Mouse (Mus musculus) hindbrain, embryonic 16.5 days (tissue): ENCODE measurements around the gene Slc26a11. TPM values are rescaled to one million over a fixed set of nuclear protein-coding genes. Genes with fewer than 3 reads are reported as not detected.

Experiments
- ATAC-seq: fragments of 200-750 bp; cut with Nextera tagmentation; 2 replicates; pipeline ENCODE4 v1.8.0; 2017; ENCODE audit warnings: moderate TSS enrichment, moderate library complexity
- H3K27ac ChIP-seq: fragments of 300-500 bp; sonication (generic); 2 replicates; pipeline ENCODE4 v1.5.1; 2014; ENCODE audit warnings: low read depth, mild to moderate bottlenecking, control low read depth, low read length, moderate library complexity
- H3K27me3 ChIP-seq: fragments of 300-500 bp; sonication (generic); replicated peaks from 2 replicates; pipeline ENCODE4 v1.6.1; 2014; ENCODE audit warnings: low read length; ENCODE audit not compliant: control insufficient read depth, insufficient read depth
- H3K36me3 ChIP-seq: fragments of 300-500 bp; sonication (generic); 2 replicates; pipeline ENCODE4 v1.6.1; 2014; ENCODE audit warnings: mild to moderate bottlenecking, low read length, moderate library complexity, mixed read lengths; ENCODE audit not compliant: control insufficient read depth, insufficient read depth
- H3K4me1 ChIP-seq: fragments of 300-500 bp; sonication (generic); 2 replicates; pipeline ENCODE4 v1.6.1; 2014; ENCODE audit warnings: low read depth, low read length; ENCODE audit not compliant: control insufficient read depth, insufficient read depth
- H3K4me2 ChIP-seq: fragments of 300-500 bp; sonication (generic); 2 replicates; pipeline ENCODE4 v1.6.1; 2014; ENCODE audit warnings: mild to moderate bottlenecking, low read length, control low read depth, moderate library complexity
- H3K4me3 ChIP-seq: fragments of 300-500 bp; sonication (generic); 2 replicates; pipeline ENCODE4 v1.5.1; 2014; ENCODE audit warnings: mild to moderate bottlenecking, low read length, control low read depth, moderate library complexity
- H3K9ac ChIP-seq: fragments of 300-500 bp; sonication (generic); 2 replicates; pipeline ENCODE4 v1.6.1; 2014; ENCODE audit warnings: low read depth, mild to moderate bottlenecking, control low read depth, low read length, moderate library complexity
- H3K9me3 ChIP-seq: fragments of 300-500 bp; sonication (generic); 2 replicates; pipeline ENCODE4 v1.6.1; 2014; ENCODE audit warnings: mild to moderate bottlenecking, low read length, moderate library complexity; ENCODE audit not compliant: control insufficient read depth
- whole genome bisulfite sequencing: fragments of 180-500 bp; shearing (Covaris S2); extraction: QIAGEN DNeasy Blood & Tissue Kit; methylation state at CpG from one replicate; pipeline ENCODE4 v1.1.7; 2014; 5-methylcytosine and 5-hydroxymethylcytosine counted together
- microRNA counts: library from miRNA; unstranded; fragments of <30 nt; microRNA quantifications from one replicate; lab custom pipeline; 2016
- microRNA-seq: library from miRNA; unstranded; fragments of <30 nt; microRNA quantifications from one replicate; pipeline ENCODE4, GENCODE M21; 2017
- polyA plus RNA-seq: library from polyadenylated mRNA; unstranded; fragments of >200 nt; fragmentation: Nextera tagmentation; extraction: Ambion mirVana; gene quantifications from 2 replicates; pipeline ENCODE4 v1.2.1, GENCODE M21; 2015

The Slc26a11 gene
- polyA plus RNA-seq, 1 experiment from 2014 or later: 7.5 TPM

DNA sequence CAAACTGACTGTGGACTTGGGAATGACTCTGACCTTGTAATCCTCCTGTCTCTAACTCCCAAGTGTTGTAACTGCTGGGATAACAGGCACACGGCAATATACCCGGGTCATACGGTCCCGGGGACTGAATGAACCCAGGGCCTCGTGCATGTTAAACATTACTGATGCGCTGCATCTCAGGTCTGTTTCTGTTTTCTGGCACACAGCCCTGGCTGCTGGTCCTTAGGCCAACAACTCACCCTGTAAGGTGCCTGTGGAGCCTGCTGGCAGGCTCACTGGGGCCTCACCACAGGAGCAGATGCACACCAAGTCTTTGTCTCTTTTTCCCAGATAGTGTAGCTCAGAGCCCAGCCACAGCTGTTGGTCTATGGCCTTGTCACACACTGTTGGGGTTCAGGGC is 52.0 kb downstream of the Slc26a11 start:
- Histone ChIP-seq H3K9ac (no peak overlapping the region), H3K4me3 (no peak overlapping the region), H3K36me3 (no peaks in the 10 kb centered on the region), H3K27ac (no peak overlapping the region), H3K4me2 (no peak overlapping the region), H3K4me1 (no peaks in the 10 kb centered on the region), H3K9me3 (no peaks in the 10 kb centered on the region), H3K27me3 (no peaks in the 10 kb centered on the region)
- 82% methylated on average over 6 of the region's 6 CpGs for whole genome bisulfite sequencing
- ATAC-seq: no peak

DNA sequence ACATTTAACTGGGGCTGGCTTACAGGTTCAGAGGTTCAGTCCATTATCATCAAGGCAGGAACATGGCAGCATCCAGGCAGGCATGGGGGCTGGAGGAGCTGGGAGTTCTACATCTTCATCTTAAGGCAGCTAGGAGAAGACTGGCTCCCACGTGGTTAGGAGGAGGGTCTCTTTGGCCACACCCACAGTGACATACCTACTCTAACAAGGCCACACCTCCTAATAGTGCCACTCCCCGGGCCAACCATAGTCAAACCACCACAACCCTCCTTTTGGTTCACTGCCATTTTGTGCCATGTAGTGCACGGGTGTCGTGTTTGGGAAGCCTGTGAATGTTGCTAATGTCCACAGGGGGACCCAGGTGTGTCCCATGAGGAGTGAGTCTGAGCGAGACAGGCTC is 52.6 kb downstream of the Slc26a11 start:
- no peak for ATAC-seq
- no peaks in the 10 kb centered on the region for H3K4me1 ChIP-seq
- H3K4me2 ChIP-seq: no peak overlapping the region
- H3K9ac ChIP-seq: no peak overlapping the region
- no peaks in the 10 kb centered on the region for H3K27me3 ChIP-seq
- no peaks in the 10 kb centered on the region for H3K9me3 ChIP-seq
- WGBS: 60% methylated on average over 5 of the region's 5 CpGs
- no peak overlapping the region for H3K4me3 ChIP-seq
- H3K27ac ChIP-seq: no peak overlapping the region
- H3K36me3 ChIP-seq: no peaks in the 10 kb centered on the region

DNA sequence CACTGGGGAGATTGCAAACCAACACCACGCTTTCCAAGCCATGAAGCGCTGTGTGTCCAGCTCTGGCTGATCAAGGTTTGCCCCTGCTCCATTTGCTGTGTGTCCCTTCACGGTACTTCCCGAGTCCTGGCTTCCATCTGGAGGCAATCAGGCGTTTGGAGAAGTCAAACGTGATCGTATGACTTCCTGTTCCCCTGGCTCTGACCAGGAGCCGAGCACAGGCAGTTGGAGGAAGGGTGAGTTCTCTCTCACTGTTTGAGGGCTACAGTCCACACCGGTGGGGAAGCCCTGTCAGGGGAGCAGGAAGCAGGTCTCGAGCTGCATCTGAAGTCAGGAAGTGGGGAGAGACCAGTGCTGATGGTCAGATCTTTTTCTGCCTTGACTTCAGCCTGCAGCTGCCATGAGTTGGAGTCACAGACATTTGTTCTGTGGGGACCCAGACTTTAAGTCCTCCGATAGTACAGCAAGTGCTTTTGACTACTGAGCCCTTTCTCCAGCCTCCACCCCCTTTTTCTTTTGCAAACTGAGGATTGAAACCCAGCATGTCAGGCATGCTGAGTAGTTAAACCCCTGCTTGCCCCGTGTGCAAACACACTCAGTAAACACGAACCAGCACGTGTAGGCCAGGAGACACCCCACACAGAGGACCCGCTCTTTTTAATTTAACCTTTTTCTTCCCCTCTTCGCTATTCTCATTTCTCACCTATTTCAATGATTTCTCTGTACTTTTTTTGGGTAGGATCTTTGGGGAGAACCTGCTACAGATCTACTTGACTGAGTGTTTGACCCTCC is 64.2 kb downstream of the Slc26a11 start:
- no peak overlapping the region for H3K9ac ChIP-seq

DNA sequence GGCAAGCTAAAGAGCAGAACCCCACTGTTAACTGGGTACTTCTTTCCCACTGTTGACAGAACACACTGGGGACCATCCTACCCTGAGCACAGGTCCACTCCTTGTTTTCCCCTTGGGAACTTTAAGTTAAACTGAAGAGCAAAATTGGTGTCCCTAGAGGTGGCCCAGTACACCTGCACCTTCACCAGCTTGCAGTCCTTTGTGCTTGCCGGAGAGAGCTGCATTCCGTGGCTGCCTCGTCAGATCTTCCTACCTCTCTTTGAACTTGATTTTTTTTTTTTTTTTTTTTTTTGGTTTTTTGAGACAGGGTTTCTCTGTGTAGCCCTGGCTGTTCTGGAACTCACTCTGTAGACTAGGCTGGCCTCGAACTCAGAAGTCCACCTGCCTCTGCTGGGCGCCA is 65.1 kb downstream of the Slc26a11 start:
- no peak for ATAC-seq
- Histone ChIP-seq H3K4me1 (no peaks in the 10 kb centered on the region), H3K36me3 (no peaks in the 10 kb centered on the region), H3K4me3 (no peak overlapping the region), H3K27ac (no peak overlapping the region), H3K27me3 (no peaks in the 10 kb centered on the region), H3K4me2 (no peak overlapping the region), H3K9me3 (no peaks in the 10 kb centered on the region), H3K9ac (no peak overlapping the region)
- WGBS: 84% methylated on average over 5 of the region's 5 CpGs

More for the DNA sequence above, 64.2 kb downstream of the Slc26a11 start:
- Histone ChIP-seq H3K4me3 (no peak overlapping the region), H3K9me3 (no peaks in the 10 kb centered on the region), H3K4me2 (no peak overlapping the region), H3K4me1 (no peaks in the 10 kb centered on the region), H3K27me3 (no peaks in the 10 kb centered on the region), H3K27ac (no peak overlapping the region), H3K36me3 (no peaks in the 10 kb centered on the region)
- WGBS: 69% methylated on average over 16 of the region's 16 CpGs
- no peak for ATAC-seq

DNA sequence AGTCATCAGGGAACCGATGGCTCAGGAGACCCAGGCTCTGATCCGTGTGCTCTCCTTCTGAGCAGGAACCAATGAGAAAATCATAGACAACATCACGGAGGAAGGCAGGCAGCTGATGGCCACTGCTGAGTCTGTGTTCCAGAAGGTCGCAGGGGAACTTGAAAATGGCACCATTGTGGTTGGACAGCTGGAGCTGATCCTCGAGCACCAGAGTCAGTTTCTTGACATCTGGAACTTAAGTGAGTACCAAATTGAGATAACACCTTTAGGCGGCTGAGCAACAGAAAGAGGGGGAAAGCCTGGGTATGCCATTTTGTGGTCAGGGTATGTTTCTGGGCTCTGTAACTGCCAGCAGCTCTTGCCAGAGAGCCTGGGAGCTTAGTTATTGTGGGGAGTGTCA is 72.1 kb downstream of the Slc26a11 start:
- Histone ChIP-seq H3K4me3 (no peak overlapping the region), H3K4me1 (peaks cover 9% of the 10 kb centered on the region), H3K36me3 (no peaks in the 10 kb centered on the region), H3K27me3 (no peaks in the 10 kb centered on the region), H3K9me3 (no peaks in the 10 kb centered on the region), H3K27ac (no peak overlapping the region), H3K4me2 (no peak overlapping the region), H3K9ac (no peak overlapping the region)
- 80% methylated on average over 6 of the region's 6 CpGs for WGBS
- no peak for ATAC-seq

DNA sequence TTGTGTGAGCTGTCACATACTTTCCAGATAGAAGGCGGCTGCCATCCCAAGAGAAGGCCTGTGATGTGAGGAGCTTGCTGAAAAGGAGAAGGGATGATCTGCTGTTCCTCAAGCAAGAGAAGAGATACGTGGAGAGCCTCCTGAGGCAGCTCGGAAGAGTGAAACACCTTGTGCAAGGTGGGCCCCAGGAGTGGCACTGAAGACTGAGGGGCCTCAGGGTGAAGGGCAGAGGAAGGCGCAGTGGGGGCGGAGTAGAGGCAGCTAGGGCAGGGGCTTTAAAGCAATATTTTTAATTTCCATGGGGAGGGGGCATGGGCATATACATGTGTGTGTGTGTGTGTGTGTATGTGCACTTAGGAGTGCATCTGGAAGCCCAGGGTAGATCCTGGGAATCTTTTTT is 72.6 kb downstream of the Slc26a11 start:
- Histone ChIP-seq H3K9me3 (no peaks in the 10 kb centered on the region), H3K4me3 (peak overlapping the region; percentile 40), H3K4me2 (peak overlapping the region; percentile 76), H3K36me3 (no peaks in the 10 kb centered on the region), H3K4me1 (peaks cover 9% of the 10 kb centered on the region), H3K9ac (peak overlapping the region; percentile 30), H3K27me3 (no peaks in the 10 kb centered on the region), H3K27ac (no peak overlapping the region)
- 84% methylated on average over 5 of the region's 5 CpGs for WGBS
- ATAC-seq: no peak

DNA sequence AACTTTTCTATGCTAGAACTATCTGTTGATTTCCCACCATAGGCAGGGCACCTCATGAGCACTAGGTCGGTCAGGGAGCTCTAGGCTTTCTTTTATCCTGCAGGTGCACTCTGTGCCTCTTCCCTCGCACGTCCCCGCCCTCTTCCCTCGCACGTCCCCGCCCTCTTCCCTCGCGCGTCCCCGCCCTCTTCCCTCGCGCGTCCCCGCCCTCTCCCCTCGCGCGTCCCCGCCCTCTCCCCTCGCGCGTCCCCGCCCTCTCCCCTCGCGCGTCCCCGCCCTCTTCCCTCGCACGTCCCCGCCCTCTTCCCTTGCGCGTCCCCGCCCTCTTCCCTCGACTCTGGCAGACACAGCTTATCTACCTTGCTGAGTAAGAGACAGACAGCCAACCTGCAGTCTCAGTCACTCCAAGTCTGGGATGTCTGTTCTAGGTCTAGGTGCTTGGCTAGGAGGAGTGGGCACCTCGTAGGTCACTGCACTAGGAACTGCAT is 73.3 kb downstream of the Slc26a11 start:
- peaks cover 9% of the 10 kb centered on the region for H3K4me1 ChIP-seq
- H3K27ac ChIP-seq: no peak overlapping the region

More for the DNA sequence above, 73.3 kb downstream of the Slc26a11 start:
- H3K4me2 ChIP-seq: peak overlapping the region; percentile 76
- no peaks in the 10 kb centered on the region for H3K36me3 ChIP-seq
- H3K9ac ChIP-seq: peak overlapping the region; percentile 30
- no peaks in the 10 kb centered on the region for H3K27me3 ChIP-seq
- H3K9me3 ChIP-seq: no peaks in the 10 kb centered on the region
- under 1% methylated on average over 29 of the region's 35 CpGs for WGBS
- peak overlapping the region; percentile 40 for H3K4me3 ChIP-seq
- no peak for ATAC-seq

MicroRNA genes within 50 kb of the gene (microRNA counts, 519-probe panel; counts per million panel counts)
- microRNA mmu-miR-1932 (lab: Ali Mortazavi, UCI): not detected

Small RNA genes within 50 kb of the gene (microRNA-seq; reads per million reads assigned to microRNA genes)
- gene Mir1932: not detected

Other genes with a start within 250 kb of the Slc26a11 start
- gene Tbc1d16, start 127.1 kb upstream of the Slc26a11 start, polyA plus RNA-seq: 47.9 and 54.9 TPM in 2 replicates
- gene Ccdc40, start 127.0 kb upstream of the Slc26a11 start, polyA plus RNA-seq: 16.5 and 17.2 TPM in 2 replicates
- gene Gaa, start 87.7 kb upstream of the Slc26a11 start, polyA plus RNA-seq: 121 and 131 TPM in 2 replicates
- gene Eif4a3, start 55.5 kb upstream of the Slc26a11 start, polyA plus RNA-seq: 241 and 243 TPM in 2 replicates
- 0.50 and 0.55 TPM in 2 replicates for gene Card14, start 47.8 kb upstream of the Slc26a11 start, polyA plus RNA-seq
- 3.6 and 5.2 TPM in 2 replicates for gene Sgsh, start within 50 bp of the Slc26a11 start, polyA plus RNA-seq
- gene Rnf213, start 37.5 kb downstream of the Slc26a11 start, polyA plus RNA-seq: 1.0 and 1.1 TPM in 2 replicates
- 15.1 and 17.1 TPM in 2 replicates for gene Endov, start 135.8 kb downstream of the Slc26a11 start, polyA plus RNA-seq
- 15.6 and 22.4 TPM in 2 replicates for gene Nptx1, start 192.2 kb downstream of the Slc26a11 start, polyA plus RNA-seq
- gene Rptor, start 247.3 kb downstream of the Slc26a11 start, polyA plus RNA-seq: 8.5 and 10.1 TPM in 2 replicates